Comparison of ENCODE assay signal across 9 mouse cellular contexts in the genomic region with DNA sequence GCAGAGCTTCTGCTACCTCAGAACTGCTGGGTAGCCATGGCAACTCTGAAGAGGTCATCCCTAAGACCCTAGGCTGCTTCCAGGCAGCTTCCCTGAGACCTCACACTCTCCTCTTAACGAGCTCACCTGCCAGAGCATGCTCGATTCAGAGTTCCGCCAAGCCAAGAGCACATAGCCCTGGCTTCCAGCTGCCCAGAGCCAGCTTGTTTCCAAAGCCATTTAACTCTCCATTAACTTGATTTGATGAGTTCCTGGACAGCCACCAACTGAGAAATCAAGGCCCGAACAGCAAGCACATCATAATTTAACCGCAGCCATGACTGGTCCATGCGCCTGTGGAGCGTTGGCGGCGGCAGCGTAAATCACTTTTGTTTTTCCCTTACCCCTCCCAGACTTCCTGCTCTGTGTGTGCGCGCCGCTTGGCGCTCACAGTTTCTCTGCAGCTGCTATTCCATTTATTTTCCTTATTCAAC. TPM values are rescaled to one million over a fixed set of nuclear protein-coding genes. Genes with fewer than 3 reads are reported as not detected.
DNase-seq lines count a peak whose midpoint lies in the region; ATAC-seq and TF ChIP-seq lines count a peak whose summit lies in the region.
"Had no signal": no experiment of that assay in that cellular context is flagged by ENCODE, and none has a peak within 500 bp of the region (broad histone marks: within the 10 kb centered on the region; RNA-seq: fewer than 3 reads in every experiment).

No protein-coding gene starts in this region.

- no peaks in the 10 kb centered on the region for H3K9me3 ChIP-seq in embryonic facial prominence, embryonic 14.5 days (ENCODE audit: control insufficient read depth, low read length)
- no peaks in the 10 kb centered on the region for H3K9me3 ChIP-seq in midbrain, embryonic 15.5 days

- H3K4me2 ChIP-seq in embryonic facial prominence, embryonic 14.5 days (ENCODE audit: low read depth, low read length), result peak overlapping the region; percentile 40
- peak overlapping the region; percentile 45 for H3K4me2 ChIP-seq in midbrain, embryonic 15.5 days

- intact Hi-C loops in left cerebral cortex, adult 2 months (cut with DNase I), result no loop called here
- intact Hi-C loops in left cerebral cortex, postnatal 14 days (cut with DNase I), result no loop called here

- TF ChIP-seq CTCF in left cerebral cortex, adult 2 months (IDR thresholded peaks at IDR 0.05), result no peak; the same call in 1 of the 2 replicates

- peak; percentile 61; the same call in 1 of the 2 replicates for ATAC-seq in embryonic facial prominence, embryonic 14.5 days (ENCODE audit: low read depth)
- ATAC-seq in midbrain, embryonic 15.5 days (replicated peaks), result peak; percentile 64

- no peak overlapping the region for H3K9ac ChIP-seq in embryonic facial prominence, embryonic 14.5 days (ENCODE audit: low read depth, low read length)
- H3K9ac ChIP-seq in midbrain, embryonic 15.5 days, result no peak overlapping the region

- peaks cover 13% of the 10 kb centered on the region for H3K4me1 ChIP-seq in embryonic facial prominence, embryonic 14.5 days (ENCODE audit: control insufficient read depth, insufficient read depth, low read length)
- peaks cover 40% of the 10 kb centered on the region for H3K4me1 ChIP-seq in midbrain, embryonic 15.5 days

- H3K36me3 ChIP-seq in embryonic facial prominence, embryonic 14.5 days (ENCODE audit: control insufficient read depth, insufficient read depth, low read length), result no peaks in the 10 kb centered on the region
- no peaks in the 10 kb centered on the region for H3K36me3 ChIP-seq in midbrain, embryonic 15.5 days (replicated peaks)
- H3K36me3 ChIP-seq: G1E had no signal

- no peaks in the 10 kb centered on the region for H3K27me3 ChIP-seq in embryonic facial prominence, embryonic 14.5 days (replicated peaks; ENCODE audit: control insufficient read depth, insufficient read depth, low read length)
- H3K27me3 ChIP-seq in midbrain, embryonic 15.5 days (replicated peaks), result no peaks in the 10 kb centered on the region

- H3K27ac ChIP-seq in left cerebral cortex, adult 2 months, result peak overlapping the region; percentile 0; the same call in 1 of the 2 replicates
- no peak overlapping the region for H3K27ac ChIP-seq in embryonic facial prominence, embryonic 14.5 days (replicated peaks; ENCODE audit: low read depth, low read length)
- peak overlapping the region; percentile 53 for H3K27ac ChIP-seq in midbrain, embryonic 15.5 days

- DNase-seq in left cerebral cortex, adult 2 months (ENCODE audit: extremely low spot score in 1 of 2, low spot score in 2 of 2), result peak in 1 of 2 experiments; percentile 52
- DNase-seq in left cerebral cortex, adult 11 months (ENCODE audit: low spot score), result no peak
- DNase-seq in embryonic facial prominence, embryonic 14.5 days (ENCODE audit: low spot score), result peak; percentile 56
- peak; percentile 77 for DNase-seq in hindlimb bud, embryonic 11.5 days (ENCODE audit: extremely low spot score, low read depth, low spot score)
- DNase-seq in left cerebral cortex, postnatal 14 days (ENCODE audit: low spot score in 2 of 2), result peak; percentile 47 to 52
- DNase-seq in thymus, postnatal 14 days, result no peak
- no peak for DNase-seq in spleen, postnatal 10 days (ENCODE audit: low spot score in 2 of 2)

- peak overlapping the region; percentile 23; the same call in 1 of the 2 replicates for H3K4me3 ChIP-seq in left cerebral cortex, adult 2 months
- no peak overlapping the region for H3K4me3 ChIP-seq in embryonic facial prominence, embryonic 14.5 days (ENCODE audit: low read depth, low read length)
- 0 out of 2 replicates have a peak overlapping the region, but pooled peaks have one; percentile 7 for H3K4me3 ChIP-seq in midbrain, embryonic 15.5 days

- WGBS in embryonic facial prominence, embryonic 14.5 days, result 54% methylated on average over 14 of the region's 14 CpGs
- 18% methylated on average over 14 of the region's 14 CpGs for WGBS in midbrain, embryonic 15.5 days

RNA-seq across cellular contexts. Expression of gene Mtcl1, which starts 32.7 kb away (rescaled TPM):
- total RNA-seq in left cerebral cortex, adult 2 months (2021), result 100 to 1,000 TPM; 103 to 122 TPM
- polyA plus RNA-seq in embryonic facial prominence, embryonic 14.5 days (2014; fragmentation: Nextera tagmentation; extraction: Ambion mirVana), result 8.2 and 8.8 TPM in 2 replicates
- 10 to 100 TPM; 62.7 to 87.2 TPM for total RNA-seq in left cerebral cortex, postnatal 14 days (2021)
- 35.5 and 39.0 TPM in 2 replicates for polyA plus RNA-seq in midbrain, embryonic 15.5 days (2015; fragmentation: Nextera tagmentation; extraction: Ambion mirVana)
- polyA plus RNA-seq: G1E had no signal

Comparison
In these comparisons a context has a peak if more than half of its experiments do, and no peak if none do; other contexts are left out.
1. DNase-seq: peak in embryonic facial prominence, embryonic 14.5 days (single experiment), hindlimb bud, embryonic 11.5 days (single experiment) and left cerebral cortex, postnatal 14 days (2 of 2); none in left cerebral cortex, adult 11 months (single experiment), thymus, postnatal 14 days (single experiment) and spleen, postnatal 10 days (0 of 2).